Mouse (Mus musculus) large intestine, adult 2 months (tissue): Measurements from ENCODE around the gene Rnf126. TPM values are rescaled to one million over a fixed set of nuclear protein-coding genes. Genes with fewer than 3 reads are reported as not detected.

Experiments used
- DNase-seq: peaks from one replicate; pipeline ENCODE4 v3.0.0-alpha.2; 2012; ENCODE audit warnings: low read depth, low spot score
- WGBS: fragments of 180-500 bp; shearing (Covaris S2); methylation state at CpG from one replicate; pipeline ENCODE4 v1.1.7; 2018; 5-methylcytosine and 5-hydroxymethylcytosine counted together
- polyA plus RNA-seq: library from polyadenylated mRNA; depleted of rRNA; stranded (reverse); fragments of >200 nt; gene quantifications from 2 replicates; pipeline ENCODE4 v1.2.3, GENCODE M21; 2012; rRNA removed

Rnf126 gene
- polyA plus RNA-seq, 1 experiment: 119 TPM

DNA sequence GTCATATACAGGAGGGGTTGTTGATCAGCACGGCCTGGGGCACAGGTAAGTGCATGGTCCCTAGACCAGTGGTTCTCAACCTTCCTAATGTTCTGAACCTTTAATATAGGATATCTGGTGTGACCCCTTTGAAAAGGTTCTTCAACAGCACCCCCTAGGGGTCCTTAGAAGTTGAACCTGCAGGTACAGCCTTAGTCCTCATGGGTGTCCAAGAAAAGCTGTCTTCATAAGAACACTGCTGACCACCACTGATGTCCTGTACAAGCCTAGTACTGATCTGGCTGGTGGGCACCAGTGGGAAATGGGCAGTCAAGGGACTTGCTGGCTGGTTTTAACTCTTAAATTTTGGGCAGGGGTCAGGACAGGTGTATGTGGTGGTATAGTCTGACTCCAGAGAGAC, 54.7 kb downstream of the Rnf126 start:
- WGBS: 69% methylated on average over 1 of the region's 1 CpGs
- DNase-seq: no peak

DNA sequence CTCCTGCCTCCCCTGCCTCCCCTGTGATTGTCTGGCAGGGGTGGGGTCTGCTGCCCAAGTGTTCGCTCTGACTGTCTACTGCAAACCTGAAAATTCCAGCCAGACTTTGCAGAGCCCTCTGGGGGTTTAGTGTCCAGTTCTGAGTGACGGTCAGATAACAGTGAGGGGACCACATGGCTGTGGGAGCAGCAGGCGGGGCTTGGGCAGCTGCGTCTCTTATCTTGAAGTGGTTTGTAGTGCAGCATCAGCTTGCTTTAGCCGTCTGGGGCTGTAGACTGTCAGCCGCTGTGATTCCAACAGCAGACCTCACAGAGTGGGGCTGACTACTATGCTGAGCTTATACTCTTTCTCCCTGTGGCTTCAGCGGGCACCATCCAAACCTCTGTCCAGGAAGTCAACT, 57.4 kb downstream of the Rnf126 start:
- DNase-seq: no peak
- WGBS: 75% methylated on average over 7 of the region's 7 CpGs

DNA sequence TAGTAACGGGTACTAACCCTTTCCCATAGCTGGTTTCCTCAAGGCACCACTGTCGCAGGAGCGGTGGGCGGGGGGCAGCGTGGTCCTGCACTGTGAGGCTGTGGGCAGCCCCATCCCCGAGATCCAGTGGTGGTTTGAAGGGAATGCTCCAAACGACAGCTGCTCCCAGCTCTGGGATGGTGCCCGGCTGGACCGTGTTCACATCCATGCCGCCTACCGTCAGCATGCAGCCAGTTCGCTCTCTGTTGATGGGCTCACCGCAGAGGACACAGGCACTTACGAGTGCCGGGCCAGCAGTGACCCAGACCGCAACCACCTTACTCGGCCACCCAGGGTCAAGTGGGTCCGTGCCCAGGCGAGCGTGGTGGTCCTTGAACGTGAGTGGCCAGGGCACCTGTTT, 58.1 kb downstream of the Rnf126 start:
- DNase-seq: no peak
- 83% methylated on average over 21 of the region's 21 CpGs for whole genome bisulfite sequencing

Other genes starting within 250 kb of the Rnf126 start
- 288 and 296 TPM in 2 replicates for gene Plpp2, start 233.2 kb downstream of the Rnf126 start, polyA plus RNA-seq
- 66.3 and 88.2 TPM in 2 replicates for gene Mier2, start 211.8 kb downstream of the Rnf126 start, polyA plus RNA-seq
- not detected in 2 replicates for gene Theg, start 179.6 kb downstream of the Rnf126 start, polyA plus RNA-seq
- gene C2cd4c, start 152.9 kb downstream of the Rnf126 start, polyA plus RNA-seq: 0.66 and 0.68 TPM in 2 replicates
- gene Shc2, start 129.0 kb downstream of the Rnf126 start, polyA plus RNA-seq: 1.4 and 1.9 TPM in 2 replicates
- gene Odf3l2, start 121.2 kb downstream of the Rnf126 start, polyA plus RNA-seq: 0.06 TPM in 1 of 2 replicates, not detected in the other
- gene Madcam1, start 102.4 kb downstream of the Rnf126 start, polyA plus RNA-seq: 13.9 and 17.1 TPM in 2 replicates
- gene Tpgs1, start 97.6 kb downstream of the Rnf126 start, polyA plus RNA-seq: 43.3 and 49.2 TPM in 2 replicates
- gene Cdc34, start 84.8 kb downstream of the Rnf126 start, polyA plus RNA-seq: 178 and 188 TPM in 2 replicates
- 0.73 and 0.88 TPM in 2 replicates for gene Gzmm, start 77.9 kb downstream of the Rnf126 start, polyA plus RNA-seq
- 808 and 1,022 TPM in 2 replicates for gene Bsg, start 62.5 kb downstream of the Rnf126 start, polyA plus RNA-seq
- 4.0 and 5.2 TPM in 2 replicates for gene Hcn2, start 50.3 kb downstream of the Rnf126 start, polyA plus RNA-seq
- 57.5 and 63.7 TPM in 2 replicates for gene Polrmt, start 20.4 kb downstream of the Rnf126 start, polyA plus RNA-seq
- gene Fgf22, start 11.9 kb downstream of the Rnf126 start, polyA plus RNA-seq: not detected in 2 replicates
- gene Fstl3, start 10.3 kb upstream of the Rnf126 start, polyA plus RNA-seq: 12.9 and 13.6 TPM in 2 replicates
- gene Prss57, start 24.0 kb upstream of the Rnf126 start, polyA plus RNA-seq: 0.29 and 0.48 TPM in 2 replicates
- 15.4 and 17.6 TPM in 2 replicates for gene Palm, start 26.6 kb upstream of the Rnf126 start, polyA plus RNA-seq
- gene Misp, start 54.0 kb upstream of the Rnf126 start, polyA plus RNA-seq: 299 and 402 TPM in 2 replicates
- gene Ptbp1, start 87.5 kb upstream of the Rnf126 start, polyA plus RNA-seq: 255 and 340 TPM in 2 replicates
- gene Prtn3, start 107.5 kb upstream of the Rnf126 start, polyA plus RNA-seq: 1.6 and 1.8 TPM in 2 replicates
- 3.4 and 4.6 TPM in 2 replicates for gene Plppr3, start 107.7 kb upstream of the Rnf126 start, polyA plus RNA-seq
- gene Elane, start 119.3 kb upstream of the Rnf126 start, polyA plus RNA-seq: not detected in 2 replicates
- gene Cfd, start 123.9 kb upstream of the Rnf126 start, polyA plus RNA-seq: 166 and 209 TPM in 2 replicates
- 28.6 and 36.5 TPM in 2 replicates for gene Med16, start 142.0 kb upstream of the Rnf126 start, polyA plus RNA-seq
- gene Gm26602, start 143.9 kb upstream of the Rnf126 start, polyA plus RNA-seq: not detected in 2 replicates
- 1.9 and 3.0 TPM in 2 replicates for gene Kiss1r, start 150.0 kb upstream of the Rnf126 start, polyA plus RNA-seq
- 92.4 and 94.6 TPM in 2 replicates for gene R3hdm4, start 154.3 kb upstream of the Rnf126 start, polyA plus RNA-seq
- gene Arid3a, start 160.1 kb upstream of the Rnf126 start, polyA plus RNA-seq: 3.6 and 9.1 TPM in 2 replicates
- 29.6 and 40.8 TPM in 2 replicates for gene Wdr18, start 193.2 kb upstream of the Rnf126 start, polyA plus RNA-seq
- not detected in 2 replicates for gene Grin3b, start 203.8 kb upstream of the Rnf126 start, polyA plus RNA-seq
- 194 and 223 TPM in 2 replicates for gene Tmem259, start 217.4 kb upstream of the Rnf126 start, polyA plus RNA-seq
- 49.1 and 56.1 TPM in 2 replicates for gene Cnn2, start 221.6 kb upstream of the Rnf126 start, polyA plus RNA-seq
- gene Abca7, start 229.5 kb upstream of the Rnf126 start, polyA plus RNA-seq: 17.3 and 24.5 TPM in 2 replicates
- gene Arhgap45, start 249.7 kb upstream of the Rnf126 start, polyA plus RNA-seq: 33.5 and 42.4 TPM in 2 replicates